Mouse (Mus musculus) heart, embryonic 11.5 days (tissue): Measurements from ENCODE around the gene Ppp2r1b. TPM values are rescaled to one million over a fixed set of nuclear protein-coding genes. Genes with fewer than 3 reads are reported as not detected.

Experiments
- ATAC-seq: fragments of 200-750 bp; cut with Nextera tagmentation; replicated peaks from 2 replicates; pipeline ENCODE4 v1.8.0; 2017; ENCODE audit warnings: moderate library complexity; ENCODE audit not compliant: insufficient number of reproducible peaks, low FRiP score, low TSS enrichment
- H3K27ac ChIP-seq: fragments of 300-500 bp; sonication (generic); 2 replicates; pipeline ENCODE4 v1.5.1; 2014; ENCODE audit warnings: mild to moderate bottlenecking, low read depth, low read length
- H3K27me3 ChIP-seq: fragments of 300-500 bp; sonication (generic); 2 replicates; pipeline ENCODE4 v1.6.1; 2014; ENCODE audit warnings: mild to moderate bottlenecking, low read length, mixed read lengths; ENCODE audit not compliant: control insufficient read depth, insufficient read depth
- H3K36me3 ChIP-seq: fragments of 300-500 bp; sonication (generic); 2 replicates; pipeline ENCODE4 v1.6.1; 2014; ENCODE audit warnings: mild to moderate bottlenecking, low read length, moderate library complexity, mixed read lengths; ENCODE audit not compliant: control insufficient read depth, insufficient read depth
- H3K4me1 ChIP-seq: fragments of 300-500 bp; sonication (generic); 2 replicates; pipeline ENCODE4 v1.6.1; 2014; ENCODE audit warnings: low read length; ENCODE audit not compliant: control insufficient read depth, insufficient read depth
- H3K4me2 ChIP-seq: fragments of 300-500 bp; sonication (generic); 2 replicates; pipeline ENCODE4 v1.6.1; 2014; ENCODE audit warnings: mild to moderate bottlenecking, moderate library complexity
- H3K4me3 ChIP-seq: fragments of 300-500 bp; sonication (generic); 2 replicates; pipeline ENCODE4 v1.5.1; 2014; ENCODE audit warnings: low read depth, low read length
- H3K9ac ChIP-seq: fragments of 300-500 bp; sonication (generic); 2 replicates; pipeline ENCODE4 v1.6.1; 2014; ENCODE audit warnings: mild to moderate bottlenecking, low read depth, low read length, moderate library complexity
- H3K9me3 ChIP-seq: fragments of 300-500 bp; sonication (generic); replicated peaks from 2 replicates; pipeline ENCODE4 v1.6.1; 2016; ENCODE audit warnings: low read length; ENCODE audit not compliant: control insufficient read depth
- WGBS: fragments of 180-500 bp; shearing (Covaris S2); extraction: QIAGEN DNeasy Blood & Tissue Kit; methylation state at CpG from one replicate; pipeline ENCODE4 v1.1.7; 2014; ENCODE audit not compliant: insufficient replicate concordance; 5-methylcytosine and 5-hydroxymethylcytosine counted together
- polyA plus RNA-seq: library from polyadenylated mRNA; unstranded; fragments of >200 nt; fragmentation: Nextera tagmentation; extraction: Ambion mirVana; gene quantifications from 2 replicates; pipeline ENCODE4 v1.2.1, GENCODE M21; 2014

Gene Ppp2r1b
- polyA plus RNA-seq, 1 experiment from 2014 or later, result 63.1 TPM

GRCm38 (mm10) chr9:50854376-50854775 is 9.3 kb downstream of the Ppp2r1b start:
- H3K36me3 ChIP-seq, result no peaks in the 10 kb centered on the region

GRCm38 (mm10) chr9:50855133-50855766 is 10.1 kb downstream of the Ppp2r1b start:
- Histone ChIP-seq H3K4me3 (no peak overlapping the region), H3K4me1 (peaks cover 21% of the 10 kb centered on the region), H3K36me3 (peaks cover 2% of the 10 kb centered on the region; the same call in 1 of the 2 replicates), H3K27ac (0 out of 2 replicates have a peak overlapping the region, but pooled peaks have one; percentile 82), H3K27me3 (no peaks in the 10 kb centered on the region), H3K9me3 (no peaks in the 10 kb centered on the region), H3K9ac (no peak overlapping the region), H3K4me2 (no peak overlapping the region)
- WGBS, result 77% methylated on average over 5 of the region's 5 CpGs
- ATAC-seq, result no peak

More at GRCm38 (mm10) chr9:50854376-50854775, 9.3 kb downstream of the Ppp2r1b start:
- H3K4me1 ChIP-seq, result peaks cover 27% of the 10 kb centered on the region
- WGBS, result 62% methylated on average over 8 of the region's 8 CpGs
- peak overlapping the region; percentile 71; the same call in 1 of the 2 replicates for H3K27ac ChIP-seq
- peak; percentile 72 for ATAC-seq
- H3K4me2 ChIP-seq, result peak overlapping the region; percentile 27
- no peaks in the 10 kb centered on the region for H3K9me3 ChIP-seq
- no peaks in the 10 kb centered on the region for H3K27me3 ChIP-seq
- H3K9ac ChIP-seq, result 0 out of 2 replicates have a peak overlapping the region, but pooled peaks have one; percentile 34
- no peak overlapping the region for H3K4me3 ChIP-seq

GRCm38 (mm10) chr9:50855780-50856179 is 10.7 kb downstream of the Ppp2r1b start:
- no peaks in the 10 kb centered on the region for H3K9me3 ChIP-seq
- H3K36me3 ChIP-seq, result peaks cover 6% of the 10 kb centered on the region; the same call in 1 of the 2 replicates
- H3K4me3 ChIP-seq, result peak overlapping the region; percentile 93; the same call in 1 of the 2 replicates
- peak overlapping the region; percentile 63 for H3K4me2 ChIP-seq
- peak overlapping the region; percentile 85; the same call in 1 of the 2 replicates for H3K9ac ChIP-seq
- 57% methylated on average over 5 of the region's 5 CpGs for WGBS
- no peak for ATAC-seq
- H3K27me3 ChIP-seq, result no peaks in the 10 kb centered on the region
- peak overlapping the region; percentile 82 for H3K27ac ChIP-seq
- peaks cover 20% of the 10 kb centered on the region for H3K4me1 ChIP-seq

GRCm38 (mm10) chr9:50856341-50857081 is 11.4 kb downstream of the Ppp2r1b start:
- peak overlapping the region; percentile 63 for H3K4me2 ChIP-seq
- WGBS, result 2% methylated on average over 43 of the region's 45 CpGs
- H3K4me1 ChIP-seq, result peaks cover 17% of the 10 kb centered on the region
- H3K27ac ChIP-seq, result peak overlapping the region; percentile 82
- ATAC-seq, result peak; percentile 88
- H3K9ac ChIP-seq, result peak overlapping the region; percentile 85
- no peaks in the 10 kb centered on the region for H3K27me3 ChIP-seq
- H3K9me3 ChIP-seq, result no peaks in the 10 kb centered on the region
- H3K4me3 ChIP-seq, result peak overlapping the region; percentile 93
- H3K36me3 ChIP-seq, result peaks cover 8% of the 10 kb centered on the region

- Histone ChIP-seq H3K4me1 (peaks cover 17% of the 10 kb centered on the region), H3K4me2 (peak overlapping the region; percentile 63), H3K9me3 (no peaks in the 10 kb centered on the region), H3K9ac (peak overlapping the region; percentile 85), H3K36me3 (peaks cover 11% of the 10 kb centered on the region), H3K27ac (peak overlapping the region; percentile 68; the same call in 1 of the 2 replicates), H3K27me3 (no peaks in the 10 kb centered on the region), H3K4me3 (peak overlapping the region; percentile 93)
- peak; percentile 52 for ATAC-seq
- under 1% methylated on average over 46 of the region's 46 CpGs for WGBS
Observed at GRCm38 (mm10) chr9:50857082-50857641, 12.1 kb downstream of the Ppp2r1b start.

DNA sequence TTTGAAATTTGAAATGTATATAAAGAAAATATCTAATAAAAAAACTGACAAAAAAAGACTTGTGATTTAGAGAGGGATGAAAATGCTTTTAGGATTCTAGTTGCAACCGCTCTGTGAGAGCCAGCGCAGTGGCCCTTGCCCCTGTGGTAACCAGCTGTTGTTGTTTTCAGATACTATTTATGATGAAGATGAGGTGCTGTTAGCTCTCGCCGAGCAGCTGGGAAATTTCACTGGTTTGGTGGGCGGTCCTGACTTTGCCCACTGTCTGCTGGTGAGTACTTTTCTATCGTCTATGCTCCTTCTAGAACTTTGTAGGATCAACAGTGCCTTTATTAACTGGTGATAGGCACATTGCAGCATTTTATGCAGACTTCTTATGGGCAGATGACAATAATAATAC is 13.6 kb downstream of the Ppp2r1b start:
- no peak overlapping the region for H3K4me3 ChIP-seq
- peaks cover 10% of the 10 kb centered on the region for H3K4me1 ChIP-seq
- peaks cover 23% of the 10 kb centered on the region for H3K36me3 ChIP-seq
- no peak overlapping the region for H3K9ac ChIP-seq
- ATAC-seq, result no peak
- no peak overlapping the region for H3K4me2 ChIP-seq
- no peaks in the 10 kb centered on the region for H3K9me3 ChIP-seq
- H3K27me3 ChIP-seq, result no peaks in the 10 kb centered on the region
- H3K27ac ChIP-seq, result no peak overlapping the region
- WGBS, result 88% methylated on average over 6 of the region's 6 CpGs

GRCm38 (mm10) chr9:50861119-50861839 is 16.2 kb downstream of the Ppp2r1b start:
- no peak overlapping the region for H3K27ac ChIP-seq
- peaks cover 24% of the 10 kb centered on the region for H3K36me3 ChIP-seq
- 91% methylated on average over 18 of the region's 18 CpGs for WGBS
- no peak overlapping the region for H3K9ac ChIP-seq
- H3K9me3 ChIP-seq, result no peaks in the 10 kb centered on the region
- peaks cover 9% of the 10 kb centered on the region for H3K4me1 ChIP-seq
- no peak overlapping the region for H3K4me2 ChIP-seq
- H3K4me3 ChIP-seq, result no peak overlapping the region
- ATAC-seq, result no peak
- no peaks in the 10 kb centered on the region for H3K27me3 ChIP-seq

- peaks cover 3% of the 10 kb centered on the region for H3K4me1 ChIP-seq
- WGBS, result 93% methylated on average over 4 of the region's 4 CpGs
- H3K4me3 ChIP-seq, result no peak overlapping the region
- H3K4me2 ChIP-seq, result no peak overlapping the region
- no peak for ATAC-seq
- peak overlapping the region; percentile 30; the same call in 1 of the 2 replicates for H3K27ac ChIP-seq
- H3K36me3 ChIP-seq, result peaks cover 32% of the 10 kb centered on the region
- H3K9ac ChIP-seq, result no peak overlapping the region
- H3K9me3 ChIP-seq, result no peaks in the 10 kb centered on the region
- H3K27me3 ChIP-seq, result no peaks in the 10 kb centered on the region
Observed at GRCm38 (mm10) chr9:50863824-50864223, 18.7 kb downstream of the Ppp2r1b start.
